Mouse (Mus musculus) frontal cortex, postnatal 14 days (tissue): ENCODE data around the gene Ssc4d.

Source experiments
- DNase-seq, 2 experiments: peaks; one replicate each; pipeline ENCODE4 v3.0.0; 2022; ENCODE audit warnings: low spot score in 2 of 2

Gene Ssc4d

DNA sequence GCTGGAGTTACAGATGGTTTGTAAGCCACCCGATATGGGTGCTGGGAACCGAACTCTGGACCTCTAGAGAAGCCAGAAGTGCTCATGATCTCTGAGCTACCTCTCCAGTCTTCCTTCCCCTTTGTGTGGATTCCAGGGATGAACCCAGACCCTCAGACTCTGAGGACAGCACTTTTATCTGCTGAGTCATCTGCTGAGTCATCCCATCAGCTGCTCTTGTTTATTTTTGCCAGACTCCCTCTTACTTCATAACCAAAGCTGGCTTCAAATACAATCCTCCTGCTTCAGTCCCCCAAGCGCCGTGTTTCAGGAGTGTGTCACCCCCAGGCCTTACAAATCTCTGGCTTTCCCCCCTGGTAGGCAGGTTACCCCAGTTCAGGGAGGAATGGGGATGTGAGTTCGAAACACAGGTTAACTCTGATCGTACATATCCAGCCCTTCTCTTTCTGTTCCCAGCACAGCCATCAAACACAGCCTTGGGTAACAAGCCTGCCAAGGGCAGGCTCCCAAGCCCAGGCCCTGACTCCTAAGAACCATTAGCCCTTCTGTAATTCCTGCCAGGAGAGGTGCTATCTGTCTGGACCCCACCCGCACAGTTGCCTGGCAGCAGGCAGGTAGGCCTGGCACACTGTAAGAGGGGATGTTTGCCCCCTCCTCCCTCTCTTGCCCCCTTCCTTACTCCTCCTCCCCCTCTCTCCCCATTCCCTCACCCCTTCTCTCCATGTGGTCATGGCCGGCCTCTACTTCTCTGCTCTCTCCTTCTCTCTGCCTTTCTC is 1.8 kb upstream of the Ssc4d start:
- DNase-seq: no peak

GRCm38 (mm10) chr5:135971876-135972275 is 2.5 kb downstream of the Ssc4d start:
- DNase-seq: no peak

DNA sequence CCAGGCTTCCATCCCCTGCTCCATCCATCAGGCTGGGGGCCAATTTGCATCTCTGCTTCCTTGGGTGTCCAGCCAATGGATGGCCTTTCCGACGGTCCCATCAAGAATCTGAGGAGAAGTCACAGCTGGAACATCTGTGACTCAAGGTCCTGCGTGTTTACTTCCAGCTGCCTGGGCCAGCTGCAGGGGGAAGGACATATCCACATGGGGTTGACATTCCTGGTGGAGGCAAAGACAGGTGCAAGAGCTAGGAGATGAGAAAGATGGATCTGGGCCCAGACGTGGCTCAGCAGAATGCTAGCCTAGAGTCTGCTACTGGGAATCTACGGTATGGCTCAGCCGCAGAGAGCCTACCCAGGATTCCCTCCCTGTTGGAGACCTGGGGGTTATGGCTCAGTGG is 4.1 kb downstream of the Ssc4d start:
- DNase-seq: no peak

DNA sequence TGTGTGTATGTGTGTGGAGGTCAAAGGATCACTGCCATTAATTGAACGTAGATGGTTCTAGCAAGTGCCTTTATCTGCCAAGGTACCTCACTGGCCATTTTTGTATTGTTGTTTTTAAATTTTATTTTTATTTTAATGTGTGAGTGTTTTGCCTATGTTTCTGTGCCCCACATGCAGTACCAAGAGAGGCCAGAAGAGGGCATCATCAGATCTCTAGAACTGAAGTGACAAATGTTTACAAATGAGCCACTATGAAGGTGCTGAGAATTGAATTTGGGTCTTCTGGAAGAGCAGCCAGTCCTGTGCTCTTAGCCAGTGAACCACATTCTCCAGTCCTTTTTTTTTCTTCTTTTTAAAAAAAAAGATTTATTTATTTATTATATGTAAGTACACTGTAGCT is 5.5 kb downstream of the Ssc4d start:
- no peak for DNase-seq

DNA sequence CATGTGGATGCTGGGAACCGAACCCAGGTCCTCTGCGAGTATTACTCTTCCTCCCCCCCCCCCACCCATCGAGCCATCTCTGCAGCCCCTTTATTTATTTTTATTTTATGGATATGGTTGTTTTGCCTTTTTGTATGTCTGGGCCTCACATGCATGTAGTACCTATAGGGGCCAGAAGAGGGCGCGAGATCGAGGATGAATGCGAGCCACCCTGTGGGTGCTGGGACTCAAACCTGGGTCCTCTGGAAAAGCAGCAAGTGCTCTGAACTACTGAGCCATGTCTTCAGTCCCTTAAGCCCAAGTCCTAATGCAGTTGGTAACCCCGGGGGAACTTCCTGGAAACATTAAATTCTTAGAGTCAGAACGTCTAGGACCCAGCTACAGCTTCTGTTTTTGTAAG is 7.5 kb downstream of the Ssc4d start:
- DNase-seq: no peak

GRCm38 (mm10) chr5:135965501-135965930 is 8.8 kb downstream of the Ssc4d start:
- DNase-seq: no peak

DNA sequence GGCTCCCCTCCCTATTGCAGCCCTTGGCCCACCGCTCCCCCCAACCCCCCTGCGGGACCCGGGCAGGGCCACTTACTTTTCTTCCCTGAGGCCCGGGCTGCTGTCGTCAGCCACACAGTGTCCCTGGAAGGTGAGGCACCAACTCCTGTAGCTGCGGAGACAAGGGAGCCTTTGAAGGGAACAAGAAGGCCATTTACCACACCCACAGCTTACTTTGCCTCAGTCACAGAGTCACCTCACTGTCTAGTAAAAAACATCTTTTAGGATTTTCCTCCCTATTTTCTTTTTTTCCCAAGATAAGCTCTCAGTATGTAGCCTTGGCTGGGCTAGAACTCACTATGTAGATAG is 11.1 kb downstream of the Ssc4d start:
- no peak for DNase-seq

GRCm38 (mm10) chr5:135962492-135963279 is 11.6 kb downstream of the Ssc4d start:
- peak; percentile 93 to 97 for DNase-seq

- DNase-seq: no peak
Measured at GRCm38 (mm10) chr5:135962125-135962491, 12.2 kb downstream of the Ssc4d start.

DNA sequence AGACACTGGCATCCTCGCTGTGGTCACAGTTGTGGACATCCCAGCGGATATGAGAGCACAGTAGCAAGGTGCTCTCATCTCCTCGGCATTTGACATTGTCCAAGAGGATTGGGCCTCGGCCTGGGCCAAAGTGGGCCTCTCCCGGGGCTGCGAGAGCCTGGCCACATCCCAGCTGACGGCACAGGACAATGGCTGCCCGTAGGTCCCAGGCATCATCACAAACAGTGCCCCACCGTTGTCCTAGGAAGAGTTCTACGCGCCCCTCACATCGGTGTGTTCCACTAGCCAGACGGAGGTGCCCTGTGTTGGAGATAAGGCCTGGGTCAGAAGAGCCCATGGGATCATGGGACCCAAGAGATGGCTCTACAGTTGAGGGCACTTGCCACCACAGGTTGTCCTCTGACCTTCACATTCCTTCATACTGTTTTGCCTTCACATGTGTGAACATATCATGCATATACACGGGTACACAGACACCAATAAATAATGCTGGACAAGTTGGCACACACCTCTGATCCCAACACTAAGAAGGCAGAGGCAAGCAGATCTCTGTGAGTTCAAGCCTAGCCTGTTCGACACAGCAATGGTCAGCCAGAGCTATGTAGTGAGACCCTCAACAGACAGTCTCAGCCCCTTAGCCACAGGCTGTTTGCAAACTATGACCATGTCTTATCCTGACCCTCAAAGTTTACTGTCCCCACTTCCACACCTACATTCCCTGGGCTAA is 13.3 kb downstream of the Ssc4d start:
- no peak for DNase-seq

DNA sequence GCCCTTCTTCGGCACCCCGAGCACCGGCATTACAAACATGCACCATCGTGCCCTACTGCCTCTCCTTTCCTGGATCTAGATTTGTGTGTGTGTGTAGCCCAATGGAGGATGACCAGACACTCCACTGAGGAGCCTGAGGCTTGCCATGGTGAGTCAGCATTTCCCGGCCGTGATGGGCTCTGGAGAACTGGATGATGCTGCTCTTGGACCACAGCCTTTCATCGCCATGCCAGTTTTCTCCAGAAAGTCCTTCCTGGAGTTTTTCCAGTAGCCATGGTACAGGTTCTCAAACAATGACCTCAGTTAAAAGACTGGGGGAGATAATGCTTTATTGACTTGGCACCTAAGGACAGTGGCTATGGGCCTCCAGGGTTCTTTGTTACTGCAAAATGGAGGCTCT is 14.4 kb downstream of the Ssc4d start:
- DNase-seq: no peak

GRCm38 (mm10) chr5:135958367-135958766 is 16.0 kb downstream of the Ssc4d start:
- DNase-seq: no peak

DNA sequence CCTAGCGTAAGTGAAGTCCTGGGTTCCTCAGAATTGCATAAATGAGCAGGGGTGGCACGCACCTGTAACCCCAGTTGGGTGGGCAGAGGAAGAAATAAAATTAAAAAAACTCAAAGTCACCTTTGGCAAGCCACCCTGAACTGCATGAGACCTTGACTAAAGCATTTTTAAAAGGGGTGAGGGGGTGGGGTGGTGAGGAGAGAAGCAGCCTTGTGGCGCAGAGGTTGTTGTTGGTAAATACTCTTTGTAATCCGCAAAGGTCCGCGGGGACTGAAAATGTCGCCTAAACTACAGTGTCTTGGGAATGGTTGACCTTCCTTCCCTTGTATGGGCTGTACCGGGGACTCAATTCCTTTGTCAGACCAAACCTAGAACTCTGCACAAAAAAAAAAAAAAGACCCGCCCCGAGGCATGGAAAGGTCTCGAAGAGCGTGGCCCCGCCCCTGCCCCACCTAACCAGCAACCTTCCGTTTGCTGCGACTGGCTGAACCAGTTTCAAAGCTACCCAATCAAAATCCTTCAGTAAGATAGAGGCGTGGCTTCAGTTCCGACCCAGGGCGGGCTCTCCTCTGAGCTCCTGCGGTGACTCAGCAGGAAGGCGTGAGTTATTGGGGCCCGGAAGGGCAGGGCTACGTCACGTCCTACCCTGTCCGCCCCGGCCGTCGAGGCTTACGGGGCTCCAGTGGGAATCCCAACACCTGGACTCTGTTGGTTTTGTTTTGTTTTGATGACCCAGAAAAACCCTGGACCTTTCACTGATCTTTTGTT is 16.9 kb downstream of the Ssc4d start:
- DNase-seq: peak; percentile 90 to 93

GRCm38 (mm10) chr5:135956300-135957206 is 17.8 kb downstream of the Ssc4d start:
- DNase-seq: no peak

GRCm38 (mm10) chr5:135952830-135953229 is 21.5 kb downstream of the Ssc4d start:
- DNase-seq: no peak

DNA sequence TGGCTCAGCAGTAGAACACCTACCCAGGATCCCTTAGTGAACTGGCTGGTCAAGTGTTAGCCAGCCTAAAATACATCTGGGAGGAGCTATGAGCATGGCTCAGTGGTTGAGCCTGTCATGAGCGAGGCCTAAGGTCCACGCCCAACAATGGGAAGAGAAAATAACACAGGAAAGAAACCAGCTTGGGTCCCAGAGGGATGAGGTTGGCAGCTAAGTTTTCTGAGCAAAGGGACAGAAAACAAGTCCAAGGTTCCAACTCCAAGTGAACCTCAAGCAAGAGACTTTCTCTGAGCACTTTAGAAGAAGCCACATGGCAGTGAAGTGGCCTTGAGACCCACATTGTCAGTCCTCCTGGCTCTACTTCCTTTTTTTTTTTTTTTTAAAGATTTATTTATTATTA is 22.7 kb downstream of the Ssc4d start:
- no peak for DNase-seq

DNA sequence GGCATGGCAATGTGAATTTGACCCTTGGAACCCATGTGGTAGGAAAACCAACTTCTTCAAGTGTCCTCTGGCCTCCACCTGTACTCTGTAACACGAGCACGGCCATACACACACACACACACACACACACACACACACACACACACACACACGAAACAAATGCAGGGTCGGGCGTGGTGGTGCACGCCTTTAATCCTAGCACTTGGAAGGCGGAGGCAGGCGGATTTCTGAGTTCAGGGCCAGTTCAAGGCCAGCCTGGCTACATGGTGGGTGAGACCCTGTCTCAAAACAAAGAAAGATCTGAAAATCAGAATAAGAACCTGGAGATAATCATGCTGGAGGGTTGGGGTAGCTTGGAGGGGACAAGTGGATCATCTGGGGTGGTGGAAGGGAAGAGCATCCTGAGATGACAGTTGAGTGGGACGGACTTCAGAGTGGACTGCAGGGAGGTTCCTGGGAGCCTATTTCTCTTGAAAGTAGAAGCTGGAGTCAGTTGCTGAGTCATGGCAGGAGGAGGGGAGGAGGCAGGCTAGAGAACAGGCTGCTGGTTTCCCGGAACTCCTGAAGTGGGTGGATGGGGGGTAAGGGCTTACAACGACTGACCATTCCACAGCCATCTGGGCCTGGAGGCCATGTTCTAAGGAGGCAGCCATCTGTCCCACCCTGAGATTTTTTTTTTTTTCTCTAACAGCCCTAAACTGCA is 23.5 kb downstream of the Ssc4d start:
- no peak for DNase-seq

DNA sequence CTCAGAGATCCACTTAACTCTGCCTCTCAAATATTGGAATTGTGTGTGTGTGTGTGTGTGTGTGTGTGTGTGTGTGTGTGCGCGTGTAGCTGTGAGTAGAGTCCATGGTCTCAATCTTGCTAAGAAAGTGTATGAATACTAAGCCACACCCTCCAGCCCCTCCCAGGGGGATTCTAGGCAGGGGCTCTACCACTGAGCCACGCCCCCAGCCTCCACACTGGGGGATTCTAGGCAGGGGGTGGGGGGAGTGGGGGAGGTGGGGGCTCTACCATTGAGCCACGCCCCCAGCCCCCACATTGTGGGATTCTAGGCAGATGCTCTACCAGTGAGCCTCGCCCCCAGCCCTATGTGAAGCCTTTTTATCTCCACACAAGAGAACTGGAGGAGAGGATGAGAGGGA is 27.7 kb downstream of the Ssc4d start:
- no peak for DNase-seq

GRCm38 (mm10) chr5:135945916-135946408 is 28.4 kb downstream of the Ssc4d start:
- DNase-seq: no peak

- no peak for DNase-seq
Measured at GRCm38 (mm10) chr5:135942710-135943109, 31.6 kb downstream of the Ssc4d start.
